Mouse (Mus musculus): ENCODE measurements around the gene Usp43. TPM values are rescaled to one million over a fixed set of nuclear protein-coding genes. Genes with fewer than 3 reads are reported as not detected.
A peak's percentile ranks its signal among the peaks of the same experiment; 100 is the strongest.

Gene Usp43
- polyA plus RNA-seq, 1 experiment: 6.1 TPM

GRCm38 (mm10) chr11:67828360-67829059, 93.4 kb downstream of the Usp43 start:
- TF ChIP-seq POLR2A (IDR thresholded peaks at IDR 0.05; ENCODE audit: extremely low read depth, insufficient read depth, low read length): no peak
- TF ChIP-seq CTCF (IDR thresholded peaks at IDR 0.05; ENCODE audit: extremely low read depth, insufficient read depth, low read length): no peak
- Histone ChIP-seq H3K4me3 (ENCODE audit: insufficient read depth, low read length) (no peak overlapping the region), H3K4me1 (ENCODE audit: control insufficient read depth, insufficient read depth, low read length) (no peaks in the 10 kb centered on the region), H3K27ac (ENCODE audit: insufficient read depth, low read length) (no peak overlapping the region)

DNA sequence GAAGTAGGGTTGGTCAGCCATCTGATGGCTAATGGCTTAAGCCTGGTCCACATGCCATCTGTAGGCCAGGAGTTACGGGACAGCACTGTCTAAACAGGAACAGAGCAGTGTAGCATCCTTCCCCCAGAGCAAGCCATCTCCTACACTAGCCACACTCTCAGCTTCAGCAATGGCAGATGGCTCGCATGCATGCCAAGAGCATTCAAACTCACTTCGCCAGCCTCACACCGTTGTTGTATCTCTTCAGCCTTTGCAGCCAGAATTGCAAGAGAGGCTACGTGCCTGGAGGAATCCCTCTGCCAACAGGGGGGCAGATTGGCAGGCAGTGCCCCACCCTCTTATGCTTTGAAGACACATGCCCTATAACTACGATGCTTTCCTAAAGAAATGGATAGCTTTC, 100.4 kb downstream of the Usp43 start:
- no peaks in the 10 kb centered on the region for H3K4me1 ChIP-seq (ENCODE audit: control insufficient read depth, insufficient read depth, low read length)
- TF ChIP-seq CTCF (IDR thresholded peaks at IDR 0.05; ENCODE audit: extremely low read depth, insufficient read depth, low read length): no peak
- TF ChIP-seq POLR2A (IDR thresholded peaks at IDR 0.05; ENCODE audit: extremely low read depth, insufficient read depth, low read length): no peak

DNA sequence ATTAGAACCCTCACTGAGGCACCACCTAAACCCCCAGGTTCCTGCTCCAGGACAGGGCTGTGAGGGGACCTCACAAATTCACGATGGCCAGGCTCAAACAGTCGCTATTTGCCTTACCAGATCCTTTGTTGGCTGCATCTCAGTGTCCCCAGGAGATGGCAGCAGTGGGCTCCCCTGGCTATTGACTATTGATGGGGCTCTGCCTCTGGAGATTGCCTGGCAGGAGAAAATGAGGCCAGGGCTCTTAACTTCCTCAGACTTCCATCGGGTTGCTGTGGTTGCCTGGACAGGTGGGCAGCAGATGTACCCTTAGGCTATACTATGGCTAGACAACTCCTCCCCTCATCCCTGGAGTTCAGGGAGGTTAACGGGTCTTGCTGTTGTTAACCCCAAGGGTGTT, 101.7 kb downstream of the Usp43 start:
- peak; percentile 66 for TF ChIP-seq CTCF (IDR thresholded peaks at IDR 0.05; ENCODE audit: extremely low read depth, insufficient read depth, low read length)
- no peak for TF ChIP-seq POLR2A (IDR thresholded peaks at IDR 0.05; ENCODE audit: extremely low read depth, insufficient read depth, low read length)
- Histone ChIP-seq H3K4me3 (ENCODE audit: insufficient read depth, low read length) (no peak overlapping the region), H3K27ac (ENCODE audit: insufficient read depth, low read length) (no peak overlapping the region), H3K4me1 (ENCODE audit: control insufficient read depth, insufficient read depth, low read length) (no peaks in the 10 kb centered on the region)

More for the DNA sequence above, 100.4 kb downstream of the Usp43 start:
- Histone ChIP-seq H3K4me3 (ENCODE audit: insufficient read depth, low read length) (no peak overlapping the region), H3K27ac (ENCODE audit: insufficient read depth, low read length) (no peak overlapping the region)

DNA sequence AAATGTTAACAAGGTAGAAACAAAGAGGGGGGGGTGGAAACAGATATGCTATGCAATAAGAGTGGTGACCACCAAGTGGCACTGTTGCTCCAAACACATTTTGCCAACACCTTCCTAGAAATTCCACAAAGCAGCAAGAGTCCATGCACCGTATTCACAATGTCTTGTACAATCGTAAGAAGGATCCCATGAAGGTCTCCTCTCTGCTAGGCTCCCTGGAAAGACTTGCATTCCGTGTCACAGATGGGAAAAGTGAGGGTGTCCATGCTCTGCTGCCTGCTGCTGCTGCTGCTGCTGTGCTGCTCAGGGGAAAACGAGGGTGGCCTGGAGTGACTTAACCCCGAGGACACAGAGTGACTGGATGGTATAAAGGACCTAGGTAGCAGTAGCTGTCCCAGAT, 102.3 kb downstream of the Usp43 start:
- Histone ChIP-seq H3K4me3 (ENCODE audit: insufficient read depth, low read length) (no peak overlapping the region), H3K27ac (ENCODE audit: insufficient read depth, low read length) (no peak overlapping the region), H3K4me1 (ENCODE audit: control insufficient read depth, insufficient read depth, low read length) (no peaks in the 10 kb centered on the region)
- TF ChIP-seq POLR2A (IDR thresholded peaks at IDR 0.05; ENCODE audit: extremely low read depth, insufficient read depth, low read length): no peak
- peak; percentile 68 for TF ChIP-seq CTCF (IDR thresholded peaks at IDR 0.05; ENCODE audit: extremely low read depth, insufficient read depth, low read length)

DNA sequence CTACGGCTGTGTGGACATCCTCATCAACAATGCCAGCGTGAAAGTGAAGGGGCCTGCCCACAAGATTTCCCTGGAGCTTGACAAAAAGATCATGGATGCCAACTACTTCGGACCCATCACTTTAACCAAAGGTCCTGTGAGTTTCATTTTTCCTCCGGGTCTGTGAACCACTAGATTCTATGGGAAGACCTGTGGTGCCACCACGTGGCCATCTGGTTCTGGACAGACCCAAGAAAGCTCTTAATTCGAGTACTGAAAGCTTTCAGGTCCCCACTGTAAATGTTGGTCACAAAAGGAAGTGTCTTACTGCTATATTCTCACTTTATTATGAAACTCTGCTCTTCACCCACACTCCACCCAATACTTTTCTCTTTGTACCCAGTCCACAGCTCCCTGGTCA, 110.4 kb downstream of the Usp43 start:
- TF ChIP-seq POLR2A (IDR thresholded peaks at IDR 0.05; ENCODE audit: extremely low read depth, insufficient read depth, low read length): no peak
- TF ChIP-seq CTCF (IDR thresholded peaks at IDR 0.05; ENCODE audit: extremely low read depth, insufficient read depth, low read length): peak; percentile 26; the same call in 1 of the 2 replicates
- Histone ChIP-seq H3K4me3 (ENCODE audit: insufficient read depth, low read length) (no peak overlapping the region), H3K27ac (ENCODE audit: insufficient read depth, low read length) (no peak overlapping the region), H3K4me1 (ENCODE audit: control insufficient read depth, insufficient read depth, low read length) (no peaks in the 10 kb centered on the region)

- TF ChIP-seq CTCF (IDR thresholded peaks at IDR 0.05; ENCODE audit: extremely low read depth, insufficient read depth, low read length) (peak; percentile 52), POLR2A (IDR thresholded peaks at IDR 0.05; ENCODE audit: extremely low read depth, insufficient read depth, low read length) (no peak)
- H3K4me3 ChIP-seq (ENCODE audit: insufficient read depth, low read length): no peak overlapping the region
- H3K4me1 ChIP-seq (ENCODE audit: control insufficient read depth, insufficient read depth, low read length): no peaks in the 10 kb centered on the region
- H3K27ac ChIP-seq (ENCODE audit: insufficient read depth, low read length): no peak overlapping the region
These were observed 113.9 kb downstream of the Usp43 start for GRCm38 (mm10) chr11:67808051-67808450.

- no peaks in the 10 kb centered on the region for H3K4me1 ChIP-seq (ENCODE audit: control insufficient read depth, insufficient read depth, low read length)
These were observed 114.9 kb downstream of the Usp43 start for GRCm38 (mm10) chr11:67806832-67807597.

GRCm38 (mm10) chr11:67805538-67805937, 116.4 kb downstream of the Usp43 start:
- Histone ChIP-seq H3K27ac (ENCODE audit: insufficient read depth, low read length) (no peak overlapping the region), H3K4me3 (ENCODE audit: insufficient read depth, low read length) (no peak overlapping the region), H3K4me1 (ENCODE audit: control insufficient read depth, insufficient read depth, low read length) (peaks cover 3% of the 10 kb centered on the region; the same call in 1 of the 2 replicates)
- no peak for TF ChIP-seq CTCF (IDR thresholded peaks at IDR 0.05; ENCODE audit: extremely low read depth, insufficient read depth, low read length)
- no peak for TF ChIP-seq POLR2A (IDR thresholded peaks at IDR 0.05; ENCODE audit: extremely low read depth, insufficient read depth, low read length)

More at GRCm38 (mm10) chr11:67806832-67807597, 114.9 kb downstream of the Usp43 start:
- Histone ChIP-seq H3K27ac (ENCODE audit: insufficient read depth, low read length) (no peak overlapping the region), H3K4me3 (ENCODE audit: insufficient read depth, low read length) (no peak overlapping the region)
- TF ChIP-seq POLR2A (IDR thresholded peaks at IDR 0.05; ENCODE audit: extremely low read depth, insufficient read depth, low read length): no peak
- TF ChIP-seq CTCF (IDR thresholded peaks at IDR 0.05; ENCODE audit: extremely low read depth, insufficient read depth, low read length): no peak

Other genes starting within 250 kb of the Usp43 start
- gene Rcvrn, start 226.8 kb downstream of the Usp43 start, polyA plus RNA-seq (2012; rRNA removed): 1.3 and 2.1 TPM in 2 replicates
- 1.3 and 2.0 TPM in 2 replicates for gene Glp2r, start 151.0 kb downstream of the Usp43 start, polyA plus RNA-seq (2012; rRNA removed)
- 0.08 TPM in 2 replicates for gene Gsg1l2, start 147.5 kb downstream of the Usp43 start, polyA plus RNA-seq (2012; rRNA removed)
- 0.13 and 0.15 TPM in 2 replicates for gene Dhrs7c, start 124.0 kb downstream of the Usp43 start, polyA plus RNA-seq (2012; rRNA removed)
- 0.89 and 1.4 TPM in 2 replicates for gene Cfap52, start 43.5 kb upstream of the Usp43 start, polyA plus RNA-seq (2012; rRNA removed)
- gene Stx8, start 44.0 kb upstream of the Usp43 start, polyA plus RNA-seq (2012; rRNA removed): 34.7 TPM in 2 replicates